Comparison of ENCODE assay signal across 25 mouse cellular contexts in the genomic region with DNA sequence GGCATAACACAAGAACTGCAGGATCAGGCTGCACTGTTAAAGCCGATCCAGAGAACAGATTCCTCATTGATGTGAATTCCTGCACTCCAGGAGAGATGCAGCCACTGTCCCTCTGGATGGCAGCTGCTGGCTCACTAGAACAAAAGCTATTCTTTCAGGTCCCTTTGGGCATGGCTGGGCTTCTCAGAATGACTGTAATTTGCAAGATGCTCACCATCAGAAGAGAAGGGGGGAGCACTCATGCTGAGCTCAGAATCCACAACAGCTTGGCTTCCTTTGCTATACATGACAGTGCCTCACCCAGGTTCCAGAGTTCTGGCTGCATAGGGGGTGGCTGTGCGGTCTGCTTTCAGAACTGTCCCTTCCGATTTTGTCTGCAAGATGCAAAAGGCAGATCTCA. TPM values are rescaled to one million over a fixed set of nuclear protein-coding genes. Genes with fewer than 3 reads are reported as not detected.
DNase-seq lines count a peak whose midpoint lies in the region; ATAC-seq and TF ChIP-seq lines count a peak whose summit lies in the region.
"Had no signal": no experiment of that assay in that cellular context is flagged by ENCODE, and none has a peak within 500 bp of the region (broad histone marks: within the 10 kb centered on the region; RNA-seq: fewer than 3 reads in every experiment).

No protein-coding gene starts in this region.

- DNase-seq in hindbrain, embryonic 11.5 days (ENCODE audit: low spot score) = peak; percentile 24
- peak; percentile 45 for DNase-seq in Muller cell, postnatal 12 days (ENCODE audit: inconsistent ontology term)
- peak; percentile 37 for DNase-seq in retina, embryonic 14.5 days (ENCODE audit: low spot score)
- no peak for DNase-seq in left cerebral cortex, postnatal 4 days
- DNase-seq in gastrocnemius, adult 2 months = no peak
- DNase-seq: adrenal gland, postnatal 10 days; cerebellum, adult 8-10 months; kidney, adult 2 months; kidney, postnatal 14 days; layer of hippocampus, postnatal 36 days; liver, postnatal 0 days; right cerebral cortex, adult 18-20 months; right cerebral cortex, postnatal 4 days; thymus, postnatal 14 days had no signal

- TF ChIP-seq POLR2A in ES-Bruce4 (IDR thresholded peaks at IDR 0.05; ENCODE audit: insufficient read depth, low read length) = no peak

- no peak for TF ChIP-seq CTCF in ES-Bruce4 (IDR thresholded peaks at IDR 0.05; ENCODE audit: low read depth, low read length)
- TF ChIP-seq CTCF in gastrocnemius, adult 2 months (IDR thresholded peaks at IDR 0.05) = no peak

- H3K4me1 ChIP-seq in hindbrain, embryonic 11.5 days (replicated peaks; ENCODE audit: control insufficient read depth, insufficient read depth, low read length) = no peaks in the 10 kb centered on the region
- H3K4me1 ChIP-seq in hindbrain, embryonic 16.5 days (ENCODE audit: control insufficient read depth, insufficient read depth, low read depth, low read length) = no peaks in the 10 kb centered on the region
- peaks cover 7% of the 10 kb centered on the region for H3K4me1 ChIP-seq in ES-Bruce4 (ENCODE audit: control insufficient read depth, insufficient read depth, low read length)
- H3K4me1 ChIP-seq: embryonic facial prominence, embryonic 12.5 days; heart, embryonic 10.5 days had no signal

- intact Hi-C loops in left cerebral cortex, postnatal 4 days (cut with DNase I) = no loop called here
- intact Hi-C loops in gastrocnemius, adult 2 months (cut with DNase I) = no loop called here

- H3K9ac ChIP-seq in hindbrain, embryonic 11.5 days (ENCODE audit: low read depth, low read length) = no peak overlapping the region
- H3K9ac ChIP-seq in hindbrain, embryonic 16.5 days (ENCODE audit: low read depth, low read length) = no peak overlapping the region
- H3K9ac ChIP-seq in ES-Bruce4 (ENCODE audit: low read depth, poor library complexity, severe bottlenecking) = no peak overlapping the region
- H3K9ac ChIP-seq: embryonic facial prominence, embryonic 12.5 days; limb, embryonic 12.5 days; liver, postnatal 0 days had no signal

- no peak overlapping the region for H3K4me2 ChIP-seq in hindbrain, embryonic 11.5 days (replicated peaks; ENCODE audit: low read depth, low read length)
- no peak overlapping the region for H3K4me2 ChIP-seq in hindbrain, embryonic 16.5 days (ENCODE audit: low read length)
- H3K4me2 ChIP-seq: embryonic facial prominence, embryonic 12.5 days; limb, embryonic 12.5 days; liver, embryonic 11.5 days; midbrain, embryonic 11.5 days had no signal

- H3K4me3 ChIP-seq in hindbrain, embryonic 11.5 days (ENCODE audit: low read depth, low read length) = no peak overlapping the region
- no peak overlapping the region for H3K4me3 ChIP-seq in hindbrain, embryonic 16.5 days (ENCODE audit: low read length)
- H3K4me3 ChIP-seq in ES-Bruce4 (ENCODE audit: low read depth, low read length) = no peak overlapping the region
- no peak overlapping the region for H3K4me3 ChIP-seq in gastrocnemius, adult 2 months
- H3K4me3 ChIP-seq: embryonic facial prominence, embryonic 12.5 days; heart, embryonic 10.5 days; limb, embryonic 12.5 days had no signal

- H3K36me3 ChIP-seq in hindbrain, embryonic 11.5 days (ENCODE audit: control insufficient read depth, insufficient read depth, low read length) = no peaks in the 10 kb centered on the region
- H3K36me3 ChIP-seq in hindbrain, embryonic 16.5 days (ENCODE audit: control insufficient read depth, insufficient read depth, low read length) = no peaks in the 10 kb centered on the region
- no peaks in the 10 kb centered on the region for H3K36me3 ChIP-seq in ES-Bruce4 (ENCODE audit: control insufficient read depth, insufficient read depth, low read length, poor library complexity, severe bottlenecking)
- H3K36me3 ChIP-seq: embryonic facial prominence, embryonic 12.5 days; heart, embryonic 10.5 days; limb, embryonic 12.5 days had no signal

- peak; percentile 83; the same call in 1 of the 2 replicates for TF ChIP-seq EP300 in ES-Bruce4 (IDR thresholded peaks at IDR 0.05; ENCODE audit: insufficient read depth, low read depth, low read length)

- H3K27me3 ChIP-seq in hindbrain, embryonic 11.5 days (ENCODE audit: control insufficient read depth, insufficient read depth, low read length) = no peaks in the 10 kb centered on the region
- H3K27me3 ChIP-seq in hindbrain, embryonic 16.5 days (replicated peaks; ENCODE audit: control insufficient read depth, insufficient read depth, low read length) = no peaks in the 10 kb centered on the region
- H3K27me3 ChIP-seq in ES-Bruce4 (ENCODE audit: control insufficient read depth, insufficient read depth, low read length, poor library complexity, severe bottlenecking) = no peaks in the 10 kb centered on the region
- H3K27me3 ChIP-seq: embryonic facial prominence, embryonic 12.5 days; limb, embryonic 12.5 days; Patski had no signal

- no peak for ATAC-seq in hindbrain, embryonic 11.5 days (ENCODE audit: low FRiP score)
- ATAC-seq in hindbrain, embryonic 16.5 days = no peak
- ATAC-seq: activated CD4-positive, CD25-positive, alpha-beta regulatory T cell, adult 4 months; liver, postnatal 0 days; lung, postnatal 0 days; Patski had no signal

- WGBS in hindbrain, embryonic 11.5 days = 9% methylated on average over 3 of the region's 3 CpGs
- 6% methylated on average over 3 of the region's 3 CpGs for whole genome bisulfite sequencing in hindbrain, embryonic 16.5 days

- no peak overlapping the region for H3K27ac ChIP-seq in hindbrain, embryonic 11.5 days (ENCODE audit: low read depth, low read length)
- no peak overlapping the region for H3K27ac ChIP-seq in hindbrain, embryonic 16.5 days (ENCODE audit: low read depth, low read length)
- peak overlapping the region; percentile 86 for H3K27ac ChIP-seq in ES-Bruce4 (ENCODE audit: insufficient read depth, low read length)
- H3K27ac ChIP-seq in gastrocnemius, adult 2 months = no peak overlapping the region
- H3K27ac ChIP-seq: embryonic facial prominence, embryonic 12.5 days; heart, embryonic 10.5 days; limb, embryonic 12.5 days; macrophage had no signal

- no peaks in the 10 kb centered on the region for H3K9me3 ChIP-seq in hindbrain, embryonic 11.5 days (ENCODE audit: control insufficient read depth, low read length)
- no peaks in the 10 kb centered on the region for H3K9me3 ChIP-seq in hindbrain, embryonic 16.5 days (ENCODE audit: control insufficient read depth, low read length)
- H3K9me3 ChIP-seq in ES-Bruce4 (replicated peaks; ENCODE audit: control insufficient read depth, insufficient read depth, low read length, poor library complexity, severe bottlenecking) = peaks cover 6% of the 10 kb centered on the region
- H3K9me3 ChIP-seq: embryonic facial prominence, embryonic 12.5 days; heart, embryonic 10.5 days; limb, embryonic 12.5 days had no signal

RNA-seq across cellular contexts. Expression of gene Chd6, which starts 57.8 kb away (rescaled TPM):
- 35.8 and 52.8 TPM in 2 replicates for polyA plus RNA-seq in hindbrain, embryonic 11.5 days (2014; fragmentation: Nextera tagmentation; extraction: Ambion mirVana)
- polyA plus RNA-seq in hindbrain, embryonic 16.5 days (2015; fragmentation: Nextera tagmentation; extraction: Ambion mirVana) = 27.2 and 29.8 TPM in 2 replicates
- polyA plus RNA-seq in ES-Bruce4 (2011; ENCODE audit: insufficient read depth, insufficient read length, low read depth, missing spikeins) = 75.9 and 90.4 TPM in 2 replicates
- total RNA-seq in left cerebral cortex, postnatal 4 days (2021) = 10 to 100 TPM; 59.1 to 66.4 TPM
- 10 to 100 TPM; 18.0 to 21.0 TPM for total RNA-seq in gastrocnemius, adult 2 months (2021)

Comparison
In these comparisons a context has a peak if more than half of its experiments do, and no peak if none do; other contexts are left out.
1. DNase-seq: peak in hindbrain, embryonic 11.5 days (single experiment), Muller cell, postnatal 12 days (single experiment) and retina, embryonic 14.5 days (single experiment); none in left cerebral cortex, postnatal 4 days (single experiment) and gastrocnemius, adult 2 months (single experiment).